Mouse (Mus musculus) layer of hippocampus, adult 8-10 months (tissue): Measurements from ENCODE around the gene Stk19. TPM values are rescaled to one million over a fixed set of nuclear protein-coding genes. Genes with fewer than 3 reads are reported as not detected.

Experiments
- DNase-seq, 2 experiments: peaks; one replicate each; pipeline ENCODE4 v3.0.0; 2022; ENCODE audit warnings: low spot score in 2 of 2
- total RNA-seq, 4 experiments: library from RNA; stranded (reverse); gene quantifications; 2 replicates each; pipeline ENCODE4 v1.2.4; 2022

Stk19 gene
- 10 to 100 TPM; 52.3 to 70.3 (median 58.1) TPM for total RNA-seq

- peak; percentile 96 to 97 for DNase-seq
These were observed at the start of gene Stk19, which contains the start of gene Dxo for GRCm38 (mm10) chr17:34836856-34837221. Gene Stk19, minus strand, starts transcription at chr17:34836945. Gene Dxo, plus strand, starts transcription at chr17:34837019.

- DNase-seq = no peak
These were observed 48.9 kb upstream of the Stk19 start for GRCm38 (mm10) chr17:34885615-34886014.

GRCm38 (mm10) chr17:34884704-34885103 is 48.0 kb upstream of the Stk19 start:
- DNase-seq = no peak

GRCm38 (mm10) chr17:34883332-34883731 is 46.6 kb upstream of the Stk19 start:
- no peak for DNase-seq

GRCm38 (mm10) chr17:34881683-34882310 is 45.1 kb upstream of the Stk19 start, which contains the start of gene Gm20547:
Gene Gm20547, minus strand, starts transcription at chr17:34882042.
- DNase-seq = no peak

GRCm38 (mm10) chr17:34881166-34881565 is 44.4 kb upstream of the Stk19 start:
- DNase-seq = no peak

- no peak for DNase-seq
These were observed 42.7 kb upstream of the Stk19 start, which contains the start of gene Zbtb12 for GRCm38 (mm10) chr17:34879336-34879879. Gene Zbtb12, plus strand, starts transcription at chr17:34879483.

- DNase-seq = no peak
These were observed 37.6 kb upstream of the Stk19 start for GRCm38 (mm10) chr17:34874321-34874720.

- DNase-seq = no peak
These were observed 29.2 kb upstream of the Stk19 start for GRCm38 (mm10) chr17:34865981-34866380.

- DNase-seq = no peak
These were observed 25.8 kb upstream of the Stk19 start, which contains the start of gene Cfb for GRCm38 (mm10) chr17:34862416-34863081. Gene Cfb, minus strand, starts transcription at chr17:34862518.

- no peak for DNase-seq
These were observed 25.1 kb upstream of the Stk19 start for GRCm38 (mm10) chr17:34861704-34862415.

- no peak for DNase-seq
These were observed 23.8 kb upstream of the Stk19 start for GRCm38 (mm10) chr17:34860514-34860913.

GRCm38 (mm10) chr17:34858670-34859069 is 21.9 kb upstream of the Stk19 start:
- DNase-seq = no peak

GRCm38 (mm10) chr17:34855825-34856224 is 19.1 kb upstream of the Stk19 start:
- DNase-seq = no peak

- no peak for DNase-seq
These were observed 18.0 kb upstream of the Stk19 start for GRCm38 (mm10) chr17:34854761-34855160.

GRCm38 (mm10) chr17:34853511-34853910 is 16.8 kb upstream of the Stk19 start:
- DNase-seq = no peak

GRCm38 (mm10) chr17:34850517-34851125 is 13.9 kb upstream of the Stk19 start:
- DNase-seq = no peak

GRCm38 (mm10) chr17:34849722-34850516 is 13.2 kb upstream of the Stk19 start, which contains the start of the genes Skiv2l and Nelfe:
Gene Skiv2l, minus strand, starts transcription at chr17:34850210.
Gene Nelfe, plus strand, starts transcription at chr17:34850391.
- peak; percentile 95 to 96 for DNase-seq

- no peak for DNase-seq
These were observed 10.9 kb upstream of the Stk19 start for GRCm38 (mm10) chr17:34847615-34848014.

- DNase-seq = no peak
These were observed 10.4 kb upstream of the Stk19 start for GRCm38 (mm10) chr17:34847192-34847591.
